Mouse (Mus musculus) B cell, adult (primary cell): ENCODE measurements around the gene Gm17124. TPM values are rescaled to one million over a fixed set of nuclear protein-coding genes. Genes with fewer than 3 reads are reported as not detected.

Experiments used
- total RNA-seq: library from RNA; stranded (reverse); gene quantifications from 4 replicates; pipeline ENCODE4 v1.2.4, GENCODE M21; 2023; ENCODE audit not compliant: inconsistent age

The Gm17124 gene
- total RNA-seq, result not detected in 4 replicates

GRCm38 (mm10) chr14:42599782-42600181 lies at the start of gene Gm17124:
Gene Gm17124, minus strand, starts transcription at chr14:42599882.

GRCm38 (mm10) chr14:42641817-42642216 lies 42.1 kb upstream of the Gm17124 start, which contains the start of gene Gm3633:
Gene Gm3633, minus strand, starts transcription at chr14:42641917.

Other genes starting within 250 kb of the Gm17124 start
- not detected in 4 replicates for gene Gm8005, start 160.2 kb downstream of the Gm17124 start, total RNA-seq
- gene Gm8011, start 136.0 kb downstream of the Gm17124 start, total RNA-seq, result not detected in 4 replicates
- gene Gm8020, start 97.5 kb downstream of the Gm17124 start, total RNA-seq, result not detected in 4 replicates
- gene Gm8024, start 75.6 kb downstream of the Gm17124 start, total RNA-seq, result not detected in 4 replicates
- not detected in 4 replicates for gene Gm3633, start 42.0 kb upstream of the Gm17124 start, total RNA-seq
- gene Gm10378, start 56.1 kb upstream of the Gm17124 start, total RNA-seq, result not detected in 4 replicates
- not detected in 4 replicates for gene Gm3015, start 168.9 kb upstream of the Gm17124 start, total RNA-seq
- gene Gm10377, start 198.1 kb upstream of the Gm17124 start, total RNA-seq, result not detected in 4 replicates